Mouse (Mus musculus) liver, embryonic 12.5 days (tissue): ENCODE measurements around the gene Aldh8a1. TPM values are rescaled to one million over a fixed set of nuclear protein-coding genes. Genes with fewer than 3 reads are reported as not detected.
A peak's percentile ranks its signal among the peaks of the same experiment; 100 is the strongest.

Experiments
- ATAC-seq: fragments of 200-750 bp; cut with Nextera tagmentation; 2 replicates; pipeline ENCODE4 v1.8.0; 2017; ENCODE audit warnings: moderate number of reproducible peaks, mild to moderate bottlenecking, moderate library complexity
- H3K27ac ChIP-seq: fragments of 300-500 bp; sonication (generic); 2 replicates; pipeline ENCODE4 v1.5.1; 2016; ENCODE audit warnings: mild to moderate bottlenecking
- H3K27me3 ChIP-seq: fragments of 300-500 bp; sonication (generic); replicated peaks from 2 replicates; pipeline ENCODE4 v1.6.1; 2016; ENCODE audit warnings: mild to moderate bottlenecking, moderate library complexity
- H3K36me3 ChIP-seq: fragments of 300-500 bp; sonication (generic); 2 replicates; pipeline ENCODE4 v1.6.1; 2016; ENCODE audit warnings: mild to moderate bottlenecking, moderate library complexity
- H3K4me1 ChIP-seq: fragments of 300-500 bp; sonication (generic); 2 replicates; pipeline ENCODE4 v1.6.1; 2016
- H3K4me2 ChIP-seq: fragments of 300-500 bp; sonication (generic); 2 replicates; pipeline ENCODE4 v1.6.1; 2016; ENCODE audit warnings: mild to moderate bottlenecking, moderate library complexity
- H3K4me3 ChIP-seq: fragments of 300-500 bp; sonication (generic); 2 replicates; pipeline ENCODE4 v1.5.1; 2016; ENCODE audit warnings: mild to moderate bottlenecking, moderate library complexity
- H3K9ac ChIP-seq: fragments of 300-500 bp; sonication (generic); 2 replicates; pipeline ENCODE4 v1.6.1; 2016; ENCODE audit warnings: mild to moderate bottlenecking, moderate library complexity
- H3K9me3 ChIP-seq: fragments of 300-500 bp; sonication (generic); replicated peaks from 2 replicates; pipeline ENCODE4 v1.6.1; 2016; ENCODE audit warnings: mild to moderate bottlenecking, moderate library complexity
- WGBS: fragments of 180-500 bp; shearing (Covaris S2); methylation state at CpG from one replicate; pipeline ENCODE4 v1.1.7; 2016; ENCODE audit not compliant: insufficient replicate concordance; 5-methylcytosine and 5-hydroxymethylcytosine counted together
- polyA plus RNA-seq: library from polyadenylated mRNA; unstranded; fragments of >200 nt; fragmentation: Nextera tagmentation; extraction: Ambion mirVana; gene quantifications from 2 replicates; pipeline ENCODE4 v1.2.1, GENCODE M21; 2016

Aldh8a1 gene
- 5.1 and 5.6 TPM in 2 replicates for polyA plus RNA-seq

GRCm38 (mm10) chr10:21376682-21377473 is at the start of gene Aldh8a1:
Gene Aldh8a1 (plus strand): TSS chr10:21377291.
- Histone ChIP-seq H3K27me3 (peaks cover 17% of the 10 kb centered on the region), H3K4me1 (peaks cover 14% of the 10 kb centered on the region), H3K9me3 (no peaks in the 10 kb centered on the region), H3K27ac (no peak within 1 kb of the TSS), H3K4me3 (no peak within 1 kb of the TSS), H3K4me2 (no peak within 1 kb of the TSS), H3K36me3 (no peaks in the 10 kb centered on the region), H3K9ac (no peak within 1 kb of the TSS)
- no peak for ATAC-seq
- 79% methylated on average over 13 of the region's 13 CpGs for WGBS

- Histone ChIP-seq H3K4me2 (no peak overlapping the region), H3K9me3 (no peaks in the 10 kb centered on the region), H3K9ac (no peak overlapping the region), H3K4me1 (no peaks in the 10 kb centered on the region), H3K27ac (no peak overlapping the region), H3K27me3 (no peaks in the 10 kb centered on the region), H3K36me3 (peaks cover 50% of the 10 kb centered on the region), H3K4me3 (no peak overlapping the region)
- WGBS: 80% methylated on average over 7 of the region's 7 CpGs
- no peak for ATAC-seq
Observed at GRCm38 (mm10) chr10:21327605-21328135, 49.4 kb upstream of the Aldh8a1 start.

GRCm38 (mm10) chr10:21334349-21335105 is 42.6 kb upstream of the Aldh8a1 start:
- no peaks in the 10 kb centered on the region for H3K27me3 ChIP-seq
- H3K9me3 ChIP-seq: 0 out of 2 replicates have a peak, but pooled peaks cover 6% of the 10 kb centered on the region
- peaks cover 15% of the 10 kb centered on the region for H3K4me1 ChIP-seq
- H3K9ac ChIP-seq: no peak overlapping the region; the same call in 1 of the 2 replicates
- ATAC-seq: no peak
- no peak overlapping the region for H3K4me2 ChIP-seq
- 56% methylated on average over 7 of the region's 7 CpGs for WGBS
- H3K27ac ChIP-seq: no peak overlapping the region
- peaks cover 82% of the 10 kb centered on the region for H3K36me3 ChIP-seq
- no peak overlapping the region for H3K4me3 ChIP-seq

GRCm38 (mm10) chr10:21335534-21335933 is 41.6 kb upstream of the Aldh8a1 start:
- Histone ChIP-seq H3K9me3 (0 out of 2 replicates have a peak, but pooled peaks cover 6% of the 10 kb centered on the region), H3K27me3 (no peaks in the 10 kb centered on the region), H3K27ac (no peak overlapping the region), H3K36me3 (peaks cover 82% of the 10 kb centered on the region), H3K4me3 (no peak overlapping the region), H3K4me2 (no peak overlapping the region), H3K4me1 (peaks cover 15% of the 10 kb centered on the region), H3K9ac (no peak overlapping the region)
- no peak for ATAC-seq
- WGBS: 83% methylated on average over 5 of the region's 5 CpGs

- Histone ChIP-seq H3K36me3 (peaks cover 84% of the 10 kb centered on the region), H3K4me1 (peaks cover 15% of the 10 kb centered on the region), H3K9me3 (0 out of 2 replicates have a peak, but pooled peaks cover 6% of the 10 kb centered on the region), H3K4me3 (no peak overlapping the region), H3K27ac (no peak overlapping the region), H3K9ac (no peak overlapping the region), H3K27me3 (no peaks in the 10 kb centered on the region), H3K4me2 (no peak overlapping the region)
- no peak for ATAC-seq
- WGBS: 60% methylated on average over 2 of the region's 2 CpGs
Observed at GRCm38 (mm10) chr10:21337191-21337590, 39.9 kb upstream of the Aldh8a1 start.

GRCm38 (mm10) chr10:21341706-21342105 is 35.4 kb upstream of the Aldh8a1 start:
- Histone ChIP-seq H3K9ac (no peak overlapping the region), H3K4me3 (no peak overlapping the region), H3K9me3 (0 out of 2 replicates have a peak, but pooled peaks cover 4% of the 10 kb centered on the region), H3K27me3 (no peaks in the 10 kb centered on the region), H3K27ac (no peak overlapping the region), H3K4me1 (no peaks in the 10 kb centered on the region), H3K4me2 (no peak overlapping the region), H3K36me3 (peaks cover 87% of the 10 kb centered on the region)
- no peak for ATAC-seq
- 89% methylated on average over 14 of the region's 14 CpGs for WGBS

- Histone ChIP-seq H3K27me3 (no peaks in the 10 kb centered on the region), H3K27ac (no peak overlapping the region), H3K9ac (no peak overlapping the region), H3K4me3 (no peak overlapping the region), H3K4me2 (no peak overlapping the region), H3K4me1 (no peaks in the 10 kb centered on the region), H3K36me3 (peaks cover 87% of the 10 kb centered on the region), H3K9me3 (no peaks in the 10 kb centered on the region)
- 91% methylated on average over 11 of the region's 11 CpGs for WGBS
- no peak for ATAC-seq
Observed at GRCm38 (mm10) chr10:21342331-21343005, 34.6 kb upstream of the Aldh8a1 start.

- H3K4me1 ChIP-seq: peaks cover 29% of the 10 kb centered on the region
- no peak for ATAC-seq
- H3K9me3 ChIP-seq: no peaks in the 10 kb centered on the region
- H3K36me3 ChIP-seq: peaks cover 77% of the 10 kb centered on the region
- no peaks in the 10 kb centered on the region for H3K27me3 ChIP-seq
- no peak overlapping the region for H3K4me2 ChIP-seq
- no peak overlapping the region for H3K4me3 ChIP-seq
- 89% methylated on average over 4 of the region's 4 CpGs for WGBS
- H3K27ac ChIP-seq: no peak overlapping the region
- H3K9ac ChIP-seq: no peak overlapping the region
Observed at GRCm38 (mm10) chr10:21347332-21347731, 29.8 kb upstream of the Aldh8a1 start.

GRCm38 (mm10) chr10:21349449-21349848 is 27.6 kb upstream of the Aldh8a1 start:
- no peak overlapping the region for H3K4me2 ChIP-seq
- no peak overlapping the region for H3K9ac ChIP-seq
- H3K27ac ChIP-seq: peak overlapping the region; percentile 68
- no peak overlapping the region for H3K4me3 ChIP-seq
- WGBS: 56% methylated on average over 5 of the region's 5 CpGs
- peak; percentile 61; the same call in 1 of the 2 replicates for ATAC-seq
- H3K36me3 ChIP-seq: peaks cover 78% of the 10 kb centered on the region
- no peaks in the 10 kb centered on the region for H3K27me3 ChIP-seq
- no peaks in the 10 kb centered on the region for H3K9me3 ChIP-seq
- peaks cover 34% of the 10 kb centered on the region for H3K4me1 ChIP-seq

GRCm38 (mm10) chr10:21349946-21350345 is 27.1 kb upstream of the Aldh8a1 start:
- Histone ChIP-seq H3K4me2 (no peak overlapping the region), H3K9me3 (no peaks in the 10 kb centered on the region), H3K4me3 (no peak overlapping the region), H3K9ac (no peak overlapping the region), H3K27ac (peak overlapping the region; percentile 68), H3K27me3 (no peaks in the 10 kb centered on the region), H3K4me1 (peaks cover 34% of the 10 kb centered on the region), H3K36me3 (peaks cover 81% of the 10 kb centered on the region)
- 80% methylated on average over 2 of the region's 2 CpGs for WGBS
- no peak for ATAC-seq
